Mouse (Mus musculus): ENCODE data around the gene P3h1.

P3h1 gene

GRCm38 (mm10) chr4:119218169-119218568 is 14.5 kb upstream of the P3h1 start, which contains the start of gene Tmem269:
TSS of gene Tmem269 (minus strand) at chr4:119218217.
- no peaks in the 10 kb centered on the region for H3K27me3 ChIP-seq (ENCODE audit: control insufficient read depth, insufficient read depth, low read length, poor library complexity, severe bottlenecking)
- H3K36me3 ChIP-seq (ENCODE audit: control insufficient read depth, insufficient read depth, low read length, poor library complexity, severe bottlenecking): no peaks in the 10 kb centered on the region
- no peak for DNase-seq (ENCODE audit: low read depth, low spot score)

DNA sequence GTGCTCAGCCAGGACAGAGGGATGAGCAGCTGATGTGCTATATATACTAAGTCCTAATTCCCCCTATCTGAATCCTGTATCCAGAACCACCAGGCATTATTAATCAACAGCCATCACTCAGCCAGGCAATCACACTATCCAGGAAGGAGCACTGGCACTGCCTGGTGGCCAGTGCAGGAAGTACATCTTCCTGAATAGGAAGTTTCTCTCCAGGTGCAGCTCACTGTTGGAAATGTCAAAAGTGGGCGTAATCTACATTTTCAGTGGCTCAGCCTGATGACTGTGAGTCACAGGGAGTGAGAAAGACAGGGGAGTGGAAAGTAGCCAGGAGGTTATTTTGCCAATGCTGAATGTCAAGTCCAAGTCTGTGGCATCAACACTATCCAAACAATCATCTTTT is 9.0 kb upstream of the P3h1 start:
- no peaks in the 10 kb centered on the region for H3K27me3 ChIP-seq (ENCODE audit: control insufficient read depth, insufficient read depth, low read length, poor library complexity, severe bottlenecking)
- peak; percentile 59 for DNase-seq (ENCODE audit: low read depth, low spot score)
- peaks cover 1% of the 10 kb centered on the region; the same call in 1 of the 2 replicates for H3K36me3 ChIP-seq (ENCODE audit: control insufficient read depth, insufficient read depth, low read length, poor library complexity, severe bottlenecking)

GRCm38 (mm10) chr4:119224534-119224933 is 8.2 kb upstream of the P3h1 start:
- H3K27me3 ChIP-seq (ENCODE audit: control insufficient read depth, insufficient read depth, low read length, poor library complexity, severe bottlenecking): no peaks in the 10 kb centered on the region
- DNase-seq (ENCODE audit: low read depth, low spot score): no peak
- H3K36me3 ChIP-seq (ENCODE audit: control insufficient read depth, insufficient read depth, low read length, poor library complexity, severe bottlenecking): peaks cover 1% of the 10 kb centered on the region; the same call in 1 of the 2 replicates

DNA sequence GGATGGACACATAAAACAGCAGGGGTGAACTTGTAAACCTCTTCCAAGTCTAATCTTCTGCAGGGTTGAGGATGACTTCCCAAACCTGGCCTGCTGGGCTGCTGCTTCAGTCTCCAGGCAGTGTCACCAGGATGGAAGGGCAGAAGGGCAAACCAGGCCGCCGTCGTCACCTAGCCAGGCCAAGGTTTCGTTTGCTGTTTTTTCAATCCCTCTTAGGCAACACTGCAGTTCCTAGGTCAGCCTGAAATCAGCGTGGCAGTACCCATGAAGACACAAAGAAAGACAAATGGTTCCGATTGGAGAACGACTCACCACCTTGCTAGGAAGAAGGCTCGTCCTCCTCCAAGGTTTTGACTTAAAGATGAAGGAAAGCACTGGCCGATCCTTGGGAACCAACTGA is 7.0 kb upstream of the P3h1 start:
- no peak for DNase-seq (ENCODE audit: low read depth, low spot score)
- H3K27me3 ChIP-seq (ENCODE audit: control insufficient read depth, insufficient read depth, low read length, poor library complexity, severe bottlenecking): no peaks in the 10 kb centered on the region
- peaks cover 1% of the 10 kb centered on the region; the same call in 1 of the 2 replicates for H3K36me3 ChIP-seq (ENCODE audit: control insufficient read depth, insufficient read depth, low read length, poor library complexity, severe bottlenecking)

GRCm38 (mm10) chr4:119226751-119227150 is 6.0 kb upstream of the P3h1 start:
- DNase-seq (ENCODE audit: low read depth, low spot score): no peak
- Histone ChIP-seq H3K36me3 (ENCODE audit: control insufficient read depth, insufficient read depth, low read length, poor library complexity, severe bottlenecking) (peaks cover 1% of the 10 kb centered on the region; the same call in 1 of the 2 replicates), H3K27me3 (ENCODE audit: control insufficient read depth, insufficient read depth, low read length, poor library complexity, severe bottlenecking) (no peaks in the 10 kb centered on the region)

DNA sequence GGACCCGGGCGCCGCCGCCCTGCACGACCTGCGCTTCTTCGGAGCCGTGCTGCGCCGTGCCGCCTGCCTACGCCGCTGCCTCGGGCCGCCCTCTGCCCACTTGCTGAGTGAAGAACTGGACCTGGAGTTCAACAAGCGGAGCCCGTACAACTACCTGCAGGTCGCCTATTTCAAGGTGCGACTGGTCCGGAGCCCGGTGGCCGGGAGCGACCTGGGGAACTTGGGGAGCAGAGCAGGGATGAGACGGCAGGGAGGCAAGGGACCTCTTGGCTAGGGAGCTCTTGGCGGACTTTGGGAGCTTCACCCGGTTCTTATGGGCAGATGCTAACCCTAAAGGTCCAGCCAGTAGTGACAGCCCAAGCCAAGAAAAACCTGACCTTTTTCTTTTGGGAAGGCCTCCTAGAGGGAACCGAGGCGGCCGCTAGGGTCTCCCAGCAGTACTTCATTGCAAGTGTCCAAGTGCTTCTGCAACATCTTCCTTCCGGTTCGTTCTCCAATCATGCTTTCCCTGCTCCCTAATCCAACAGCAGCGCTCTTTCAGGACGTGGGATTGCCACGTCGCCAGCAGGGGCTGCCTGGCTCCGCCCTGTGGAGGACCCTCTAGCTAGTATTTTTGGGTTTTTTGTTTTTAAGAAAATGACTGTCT is 664 bp downstream of the P3h1 start:
- Histone ChIP-seq H3K27me3 (ENCODE audit: control insufficient read depth, insufficient read depth, low read length, poor library complexity, severe bottlenecking) (no peaks in the 10 kb centered on the region), H3K36me3 (ENCODE audit: control insufficient read depth, insufficient read depth, low read length, poor library complexity, severe bottlenecking) (no peaks in the 10 kb centered on the region)
- no peak for DNase-seq (ENCODE audit: low read depth, low spot score)

DNA sequence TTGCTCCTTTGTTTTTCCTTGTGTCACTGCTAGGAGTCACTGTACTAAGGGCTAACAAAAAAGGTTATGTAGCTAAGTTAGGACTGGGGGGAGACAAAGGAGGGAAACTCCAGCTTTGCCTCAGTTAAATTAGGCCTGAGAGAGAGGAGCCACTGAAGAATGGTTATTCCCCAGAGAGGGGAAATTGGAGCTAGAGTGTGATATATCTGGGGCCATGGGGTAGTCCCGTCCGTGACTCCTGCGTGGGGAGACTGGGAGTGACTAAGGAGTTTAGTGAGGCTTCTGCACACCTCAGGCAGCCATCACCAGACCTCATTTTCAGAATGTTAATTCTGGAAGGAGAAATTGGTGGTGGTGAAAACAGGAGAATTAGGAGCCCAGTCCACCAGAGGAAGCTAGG is 1.6 kb downstream of the P3h1 start:
- no peaks in the 10 kb centered on the region for H3K27me3 ChIP-seq (ENCODE audit: control insufficient read depth, insufficient read depth, low read length, poor library complexity, severe bottlenecking)
- DNase-seq (ENCODE audit: low read depth, low spot score): no peak

GRCm38 (mm10) chr4:119238661-119239060 is 5.9 kb downstream of the P3h1 start:
- Histone ChIP-seq H3K27me3 (ENCODE audit: control insufficient read depth, insufficient read depth, low read length, poor library complexity, severe bottlenecking) (no peaks in the 10 kb centered on the region), H3K36me3 (ENCODE audit: control insufficient read depth, insufficient read depth, low read length, poor library complexity, severe bottlenecking) (no peaks in the 10 kb centered on the region)
- no peak for DNase-seq (ENCODE audit: low read depth, low spot score)

More for the DNA sequence above, 1.6 kb downstream of the P3h1 start:
- no peaks in the 10 kb centered on the region for H3K36me3 ChIP-seq (ENCODE audit: control insufficient read depth, insufficient read depth, low read length, poor library complexity, severe bottlenecking)

DNA sequence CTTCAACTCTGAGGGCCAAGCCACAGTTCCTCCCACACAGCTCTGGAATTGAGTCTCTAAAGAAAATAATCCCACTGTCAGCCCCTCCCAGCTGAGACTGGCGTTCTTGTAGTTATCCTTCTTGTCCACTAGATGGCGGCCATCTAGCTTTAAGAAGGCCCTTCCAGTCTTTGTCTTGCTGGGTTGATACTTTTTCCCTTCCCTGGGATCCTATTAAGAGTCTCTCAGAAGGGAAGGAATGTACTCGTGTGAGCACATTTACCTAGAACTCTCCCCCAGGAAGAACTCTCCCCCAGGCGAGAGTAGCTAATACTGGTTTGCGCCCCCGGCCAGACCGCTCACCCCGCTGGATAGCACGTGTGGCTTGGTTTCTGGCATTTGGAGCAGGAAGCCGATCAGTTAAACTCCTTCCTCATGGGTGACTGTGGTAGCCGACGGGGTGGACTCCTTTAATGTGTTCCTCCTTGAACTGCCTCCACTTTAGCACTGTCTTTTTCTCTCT is 6.5 kb downstream of the P3h1 start:
- Histone ChIP-seq H3K27me3 (ENCODE audit: control insufficient read depth, insufficient read depth, low read length, poor library complexity, severe bottlenecking) (no peaks in the 10 kb centered on the region), H3K36me3 (ENCODE audit: control insufficient read depth, insufficient read depth, low read length, poor library complexity, severe bottlenecking) (no peaks in the 10 kb centered on the region)
- peak; percentile 76 for DNase-seq (ENCODE audit: low read depth, low spot score)

- no peaks in the 10 kb centered on the region for H3K36me3 ChIP-seq (ENCODE audit: control insufficient read depth, insufficient read depth, low read length, poor library complexity, severe bottlenecking)
- DNase-seq (ENCODE audit: low read depth, low spot score): peak; percentile 18
Observed at GRCm38 (mm10) chr4:119241664-119242063, 8.9 kb downstream of the P3h1 start.

DNA sequence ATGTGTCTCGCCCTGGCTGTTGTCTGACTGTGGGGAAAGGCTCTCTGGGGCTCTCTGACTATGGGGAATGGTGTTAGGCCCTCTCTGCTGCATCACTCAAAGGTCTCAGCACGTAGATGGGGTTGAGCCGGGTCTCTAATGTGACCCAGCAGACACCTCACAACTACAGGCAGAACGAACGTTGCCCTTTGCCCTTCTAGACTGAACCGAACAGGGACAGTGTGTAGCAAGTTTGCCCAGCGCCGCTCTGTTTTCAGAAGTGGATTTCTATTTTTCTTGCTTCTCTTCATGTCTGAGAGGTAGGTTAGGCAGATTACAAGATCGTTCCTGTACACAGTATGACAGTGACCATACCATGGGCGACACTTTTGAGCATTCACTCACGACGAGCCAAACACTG is 9.9 kb downstream of the P3h1 start:
- no peaks in the 10 kb centered on the region for H3K36me3 ChIP-seq (ENCODE audit: control insufficient read depth, insufficient read depth, low read length, poor library complexity, severe bottlenecking)
- H3K27me3 ChIP-seq (ENCODE audit: control insufficient read depth, insufficient read depth, low read length, poor library complexity, severe bottlenecking): no peaks in the 10 kb centered on the region
- no peak for DNase-seq (ENCODE audit: low read depth, low spot score)

More at GRCm38 (mm10) chr4:119241664-119242063, 8.9 kb downstream of the P3h1 start:
- no peaks in the 10 kb centered on the region for H3K27me3 ChIP-seq (ENCODE audit: control insufficient read depth, insufficient read depth, low read length, poor library complexity, severe bottlenecking)

DNA sequence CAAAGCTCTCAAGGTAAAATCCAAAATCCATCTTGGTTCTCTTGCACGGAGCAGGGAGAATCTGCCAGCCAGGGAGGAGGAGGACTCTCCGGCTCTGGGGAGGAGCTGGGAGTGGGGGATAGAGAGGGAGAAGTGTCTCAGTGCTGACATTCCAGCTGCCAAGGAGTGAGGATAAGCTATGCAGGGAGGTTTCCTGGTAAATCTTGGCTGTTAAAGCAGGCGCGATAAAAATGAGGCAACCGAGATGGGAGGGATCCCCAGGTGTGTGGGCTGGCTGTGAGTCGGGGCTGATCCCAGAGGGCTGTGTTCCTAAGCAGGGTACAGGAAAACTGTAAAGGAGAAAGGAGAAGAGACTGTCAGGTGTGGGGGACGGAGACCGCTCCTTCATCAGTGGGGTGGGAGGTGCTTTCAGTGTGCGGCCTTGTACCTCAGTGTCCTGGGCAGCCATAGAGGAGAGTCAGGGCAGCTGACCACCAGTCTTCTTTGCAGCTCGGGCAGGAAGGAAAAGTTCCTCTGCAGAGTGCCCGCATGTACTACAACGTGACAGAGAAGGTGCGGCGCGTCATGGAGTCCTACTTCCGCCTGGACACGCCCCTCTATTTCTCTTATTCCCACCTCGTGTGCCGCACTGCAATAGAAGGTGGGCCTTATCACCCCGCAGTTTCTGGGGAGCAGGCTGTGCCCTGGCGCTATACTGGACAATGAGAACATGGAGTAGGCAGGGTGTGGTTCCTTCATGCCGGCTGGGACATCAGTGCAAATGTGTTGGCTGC is 11.9 kb downstream of the P3h1 start:
- Histone ChIP-seq H3K27me3 (ENCODE audit: control insufficient read depth, insufficient read depth, low read length, poor library complexity, severe bottlenecking) (no peaks in the 10 kb centered on the region), H3K36me3 (ENCODE audit: control insufficient read depth, insufficient read depth, low read length, poor library complexity, severe bottlenecking) (no peaks in the 10 kb centered on the region)
- DNase-seq (ENCODE audit: low read depth, low spot score): no peak

GRCm38 (mm10) chr4:119245556-119245955 is 12.8 kb downstream of the P3h1 start:
- no peaks in the 10 kb centered on the region for H3K36me3 ChIP-seq (ENCODE audit: control insufficient read depth, insufficient read depth, low read length, poor library complexity, severe bottlenecking)
- no peaks in the 10 kb centered on the region for H3K27me3 ChIP-seq (ENCODE audit: control insufficient read depth, insufficient read depth, low read length, poor library complexity, severe bottlenecking)
- DNase-seq (ENCODE audit: low read depth, low spot score): no peak

DNA sequence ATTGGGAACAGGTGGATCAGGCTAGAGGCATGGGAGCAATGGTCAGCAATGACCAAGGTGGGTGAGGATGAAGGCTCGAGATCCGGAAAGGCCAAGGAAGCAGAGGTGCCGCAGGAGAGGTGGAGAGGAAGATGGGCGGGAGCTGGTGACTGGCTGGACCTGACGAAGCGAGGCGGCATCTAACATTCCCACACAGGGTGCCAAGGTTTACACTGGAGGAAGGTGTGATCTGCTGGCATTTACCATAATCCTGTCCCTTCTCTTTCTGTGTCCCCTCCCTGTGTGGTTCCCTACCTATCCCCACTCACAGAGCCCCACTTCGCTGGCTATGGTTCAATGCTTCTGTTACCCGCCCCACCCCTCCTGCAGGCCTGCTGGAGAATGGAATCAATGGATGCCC is 13.2 kb downstream of the P3h1 start:
- Histone ChIP-seq H3K36me3 (ENCODE audit: control insufficient read depth, insufficient read depth, low read length, poor library complexity, severe bottlenecking) (no peaks in the 10 kb centered on the region), H3K27me3 (ENCODE audit: control insufficient read depth, insufficient read depth, low read length, poor library complexity, severe bottlenecking) (no peaks in the 10 kb centered on the region)
- no peak for DNase-seq (ENCODE audit: low read depth, low spot score)

- Histone ChIP-seq H3K36me3 (ENCODE audit: control insufficient read depth, insufficient read depth, low read length, poor library complexity, severe bottlenecking) (no peaks in the 10 kb centered on the region), H3K27me3 (ENCODE audit: control insufficient read depth, insufficient read depth, low read length, poor library complexity, severe bottlenecking) (no peaks in the 10 kb centered on the region)
- DNase-seq (ENCODE audit: low read depth, low spot score): no peak
Observed at GRCm38 (mm10) chr4:119246688-119247225, 14.0 kb downstream of the P3h1 start.
